Mouse (Mus musculus) yolk sac, embryonic 10.5 days (tissue): ENCODE measurements at regions not wholly inside any gene's neighbourhood (a gene's known extent, or its start where the extent isn't known, plus 50 kb on each side); places are given as distances from the start of the nearest gene placed in this dataset.

Experiments
- DNase-seq: peaks from one replicate; pipeline ENCODE4 v3.0.0-alpha.2; 2017; ENCODE audit warnings: low spot score

DNA sequence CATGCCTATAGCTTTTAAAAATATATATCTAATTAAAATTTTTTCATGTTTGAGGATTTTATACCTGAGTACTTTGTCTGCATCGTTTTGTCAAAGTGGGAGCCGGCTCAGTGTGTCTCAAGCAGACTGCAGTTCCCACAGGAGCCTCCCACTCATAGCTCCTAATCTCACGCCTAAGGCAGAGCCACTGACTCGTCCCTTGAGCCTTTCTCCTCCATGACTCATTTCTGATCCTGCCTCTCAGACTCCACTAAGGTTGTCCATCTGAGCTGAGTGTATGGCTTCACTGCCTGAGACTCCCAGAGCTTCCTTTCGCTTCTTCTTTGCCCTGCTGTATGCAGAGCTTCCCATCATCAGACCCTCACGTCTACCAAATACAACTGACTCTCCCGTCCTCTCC lies 98.8 kb downstream of the Efnb2 start:
- DNase-seq, result no peak

DNA sequence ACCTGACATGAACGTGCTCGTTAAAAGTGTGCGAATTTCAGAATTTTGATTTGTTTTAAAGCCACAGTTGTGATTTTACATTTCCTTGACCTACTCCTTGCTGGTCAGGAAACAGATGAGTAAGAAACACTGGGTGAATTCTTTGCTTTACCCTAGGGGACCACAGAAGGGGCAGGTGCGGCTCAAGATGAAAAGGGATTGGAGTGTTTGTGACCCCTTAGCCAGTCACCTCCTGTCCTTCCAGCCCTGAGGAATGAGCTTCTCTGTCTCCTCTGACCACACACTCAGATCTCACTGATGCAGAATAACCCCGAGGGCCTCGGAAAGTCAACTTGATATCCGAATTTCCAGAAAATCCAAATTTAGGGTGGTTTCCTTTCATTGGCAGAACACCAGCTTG lies 103.0 kb downstream of the Efnb2 start:
- no peak for DNase-seq

DNA sequence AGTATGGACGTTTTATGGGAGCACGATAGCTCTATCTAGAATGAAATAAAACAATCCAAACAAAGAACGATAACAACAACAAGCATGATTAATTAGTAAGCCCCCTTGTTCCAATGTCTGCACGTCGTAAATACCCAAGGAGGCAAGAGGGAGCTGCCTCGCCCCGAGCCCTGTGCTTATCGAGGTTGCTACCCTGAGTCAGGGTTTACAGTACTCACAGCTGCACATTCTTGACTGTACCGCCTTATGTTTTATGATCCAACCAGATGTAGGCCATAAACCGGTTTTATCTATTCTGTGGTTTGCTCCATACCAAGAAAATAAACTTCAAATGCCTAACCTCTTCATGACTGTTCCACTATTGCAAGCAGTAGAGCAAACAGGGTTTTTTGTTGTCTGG lies 104.9 kb downstream of the Efnb2 start:
- no peak for DNase-seq

DNA sequence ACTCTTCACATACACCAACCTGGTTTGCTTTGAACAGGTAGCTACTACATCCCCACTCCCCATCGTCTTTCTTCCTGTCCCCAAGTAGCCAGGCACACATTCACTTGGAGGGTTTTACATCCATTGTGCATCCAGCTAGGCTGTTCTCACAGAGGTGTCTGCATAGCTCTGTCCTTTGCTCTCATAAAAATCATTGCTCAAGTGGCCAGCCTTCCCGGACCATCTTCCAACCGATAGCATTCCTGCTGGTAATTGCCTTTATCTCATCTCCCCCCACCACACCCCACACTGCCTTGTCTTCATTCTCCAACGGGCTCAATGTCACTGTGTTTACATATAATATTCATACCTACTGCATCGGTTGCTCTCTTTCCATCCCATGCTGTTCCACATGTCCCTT lies 106.4 kb downstream of the Efnb2 start:
- DNase-seq, result no peak

DNA sequence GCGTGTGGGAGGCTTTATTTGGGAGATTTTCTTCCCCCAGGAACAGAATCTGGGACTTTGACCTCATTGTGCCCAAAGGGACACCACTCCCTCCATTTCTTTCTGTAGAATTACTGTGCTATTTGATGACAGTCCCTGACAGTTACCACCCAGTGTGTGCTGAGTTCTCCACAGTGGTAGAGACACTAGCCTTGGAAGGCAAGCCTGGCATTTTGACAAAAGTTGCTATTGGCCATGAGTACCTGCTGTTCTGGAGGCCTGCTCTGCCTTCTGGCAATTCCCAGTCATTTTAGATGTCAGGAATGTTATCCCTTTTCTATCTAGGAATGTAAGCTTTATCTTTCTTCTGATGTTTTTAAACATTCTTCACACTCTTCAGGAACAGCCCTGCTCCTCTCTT lies 108.3 kb downstream of the Efnb2 start:
- no peak for DNase-seq

DNA sequence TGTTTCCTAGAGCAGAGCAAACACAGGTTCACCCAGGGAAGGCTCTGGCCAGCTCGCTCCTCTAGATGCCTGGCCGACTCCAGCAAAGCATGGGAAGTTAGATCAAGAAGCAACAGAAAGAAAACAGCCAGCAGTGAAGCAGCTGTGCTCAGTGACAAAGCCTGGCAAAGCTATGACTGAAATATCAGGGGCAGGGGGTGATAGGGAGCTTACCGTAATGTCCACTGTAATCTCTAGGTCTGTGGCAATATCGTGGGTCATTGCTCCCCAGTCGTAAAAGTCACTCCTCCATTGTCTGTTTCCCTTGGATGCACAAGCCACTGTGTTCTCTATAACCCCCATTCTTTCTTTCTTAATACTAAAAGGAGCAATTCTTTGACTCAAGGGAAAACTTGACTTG lies 124.4 kb downstream of the Efnb2 start:
- no peak for DNase-seq

DNA sequence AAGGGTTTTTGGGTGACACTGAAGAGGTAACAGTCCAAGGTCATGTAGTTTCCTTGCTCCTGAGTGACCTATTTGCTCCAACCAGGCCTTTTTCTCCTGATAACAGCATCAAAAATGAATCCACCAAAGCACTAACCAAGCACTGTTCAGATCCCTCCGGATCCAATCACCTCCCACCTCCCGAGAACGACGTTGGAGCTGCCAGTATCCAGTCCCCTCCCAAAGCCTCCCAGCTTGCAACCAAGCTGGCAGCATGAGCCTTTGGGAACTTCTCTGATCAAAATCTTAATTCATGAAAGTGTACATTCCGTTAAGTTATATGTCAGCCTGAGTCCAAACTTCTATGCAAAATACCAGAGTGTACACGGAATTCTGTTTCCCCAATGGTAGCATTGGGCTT lies 126.3 kb downstream of the Efnb2 start:
- no peak for DNase-seq

DNA sequence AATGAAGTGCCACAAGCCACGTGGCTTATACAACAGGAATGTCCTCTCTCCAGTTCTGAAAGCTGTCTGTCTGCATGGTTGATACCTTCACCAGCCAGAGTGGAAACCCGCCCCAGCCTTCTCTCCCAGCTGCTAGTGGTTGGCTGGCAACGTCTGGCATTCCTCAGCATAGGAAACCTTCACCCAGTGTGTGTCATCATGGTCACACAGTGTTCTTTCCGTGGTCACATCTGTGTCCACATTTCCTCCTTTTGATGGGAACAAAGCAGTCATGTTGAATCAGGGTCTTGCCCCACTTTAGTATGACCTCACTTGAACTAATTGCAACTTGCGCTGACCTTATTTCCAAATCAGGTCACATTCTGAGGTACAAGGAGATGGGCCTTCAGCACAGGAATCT lies 128.1 kb downstream of the Efnb2 start:
- DNase-seq, result no peak

DNA sequence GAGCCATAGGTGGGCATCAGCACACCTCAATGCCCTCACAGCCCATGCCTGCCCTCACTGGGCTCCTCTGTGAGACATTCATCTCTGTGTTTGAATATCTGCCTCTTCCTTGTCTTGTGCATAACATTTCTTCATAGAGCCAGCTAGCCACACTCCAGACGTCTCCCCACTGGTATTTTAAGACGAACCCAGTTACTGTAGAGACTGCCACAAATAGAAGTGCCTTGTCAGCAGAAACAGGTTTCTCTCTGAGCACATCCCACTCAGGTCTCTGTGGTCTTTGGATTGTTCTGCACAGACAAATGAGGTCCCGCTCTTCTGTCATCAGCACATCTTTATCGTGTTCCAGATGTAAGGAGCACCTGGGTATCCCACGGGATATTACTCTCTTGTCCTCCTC lies 130.5 kb downstream of the Efnb2 start:
- no peak for DNase-seq

DNA sequence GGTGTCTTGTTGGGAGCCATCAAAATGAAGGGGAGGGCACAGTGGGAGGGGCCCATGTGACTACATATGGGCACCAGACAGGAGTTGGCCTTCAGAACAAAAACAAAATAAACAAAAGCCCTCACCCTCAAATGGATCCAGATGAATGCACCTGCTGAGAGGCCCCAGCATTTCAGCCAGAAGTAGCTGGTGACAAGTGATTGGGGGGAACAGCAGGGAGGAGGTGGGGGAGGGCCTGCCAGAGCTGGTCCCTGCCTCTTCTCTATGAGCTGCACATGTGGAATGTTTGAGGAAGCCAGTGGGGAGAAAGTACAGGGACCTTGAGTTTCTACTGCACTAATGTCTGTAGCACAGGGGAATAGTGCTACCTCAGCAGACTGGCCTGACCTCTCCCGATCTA lies 139.5 kb downstream of the Efnb2 start:
- no peak for DNase-seq

DNA sequence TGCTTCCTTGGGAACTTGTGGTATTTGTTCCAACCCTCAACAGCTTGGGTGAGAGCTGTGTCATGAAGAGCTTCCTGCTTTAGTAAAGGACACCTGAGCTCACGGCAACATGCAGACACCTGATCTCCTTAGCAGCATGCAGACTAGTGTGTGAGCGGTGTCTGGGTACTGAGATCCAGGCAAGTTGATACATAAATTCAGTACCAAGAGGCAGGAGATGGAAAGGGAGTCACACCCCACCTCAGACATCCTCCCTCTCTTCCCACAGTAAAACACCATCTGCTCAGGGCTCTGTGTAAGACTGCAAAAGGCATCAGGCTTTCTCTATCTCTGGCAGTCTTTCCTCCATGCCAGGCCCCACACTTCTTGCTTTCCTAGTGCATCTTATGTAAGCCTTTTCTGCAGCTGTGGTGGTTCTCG lies 141.3 kb downstream of the Efnb2 start:
- no peak for DNase-seq

DNA sequence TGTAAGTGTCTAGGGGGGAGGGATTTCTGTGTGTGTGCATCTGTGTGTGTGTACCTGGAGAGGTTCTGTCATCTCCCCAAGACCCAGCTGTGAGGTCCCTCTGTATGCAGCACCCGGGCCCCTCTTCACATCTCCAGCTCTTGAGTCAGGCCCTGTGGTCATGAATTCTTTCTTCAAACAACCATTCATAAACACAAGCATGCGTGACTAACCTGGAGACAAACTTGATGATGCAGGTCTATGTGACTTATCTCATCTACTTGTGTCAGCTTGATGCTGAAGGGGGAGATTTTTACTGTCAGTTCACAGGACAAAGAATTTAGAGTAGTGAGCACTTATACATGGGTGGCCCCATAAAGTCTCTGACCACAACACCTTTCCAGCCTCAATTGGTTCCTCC lies 143.4 kb downstream of the Efnb2 start:
- no peak for DNase-seq

DNA sequence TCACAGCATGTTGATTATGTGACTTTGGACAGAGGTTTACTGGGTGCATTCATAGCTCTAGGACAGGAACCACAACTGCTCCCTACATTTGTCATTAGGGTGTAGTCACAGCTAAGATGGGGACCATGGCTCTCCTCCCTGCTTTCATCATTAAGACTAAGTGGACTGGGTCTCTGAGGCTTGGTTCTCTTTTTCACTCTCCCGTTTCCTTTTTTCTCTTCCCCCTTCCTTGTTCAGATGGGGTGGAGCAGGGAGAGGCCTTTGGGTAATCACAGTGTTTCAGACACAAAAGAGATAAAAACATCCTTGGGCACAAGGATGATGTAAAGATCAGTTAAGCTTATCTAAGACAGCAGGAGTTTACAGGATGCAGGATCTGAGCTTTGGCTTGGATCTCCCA lies 144.8 kb downstream of the Efnb2 start:
- DNase-seq, result no peak

DNA sequence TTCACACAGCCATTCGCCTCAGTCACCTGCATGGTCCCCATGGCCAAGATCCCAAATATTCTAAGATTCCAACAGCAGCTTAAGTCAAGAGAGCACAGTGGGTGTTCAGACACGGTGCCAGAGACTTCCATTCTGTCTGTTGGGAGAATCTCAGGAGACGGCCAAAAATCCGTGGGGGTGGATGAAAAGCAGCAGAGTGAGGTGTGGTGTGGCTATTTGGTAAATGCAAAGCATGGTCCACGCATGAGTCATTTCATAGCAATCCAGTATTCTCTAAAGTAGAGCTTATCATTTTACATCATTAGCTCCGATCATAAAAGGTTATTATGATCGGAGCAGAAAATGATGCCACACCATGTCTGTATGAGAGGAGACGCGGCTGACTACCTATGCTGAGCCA lies 161.1 kb downstream of the Efnb2 start:
- DNase-seq, result no peak

DNA sequence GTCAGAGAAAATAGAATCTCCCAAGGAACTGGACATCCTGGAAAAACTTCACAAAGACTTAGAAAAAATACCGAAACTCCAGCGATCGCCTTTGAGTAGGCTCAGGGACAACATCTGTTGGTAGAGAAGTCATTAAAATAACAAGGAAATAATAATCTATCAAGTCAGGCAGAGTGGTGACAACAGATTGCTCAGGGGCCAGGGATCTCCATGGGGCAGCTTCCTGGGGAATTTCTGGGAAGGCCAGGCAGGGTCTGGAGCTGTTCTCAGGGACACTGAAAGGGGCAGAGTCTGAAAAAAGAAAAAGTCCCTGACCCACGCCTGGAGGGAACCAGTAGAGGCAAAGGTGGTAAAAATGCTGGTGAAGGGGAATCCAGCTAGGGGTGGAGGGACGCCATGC lies 162.3 kb downstream of the Efnb2 start:
- no peak for DNase-seq

DNA sequence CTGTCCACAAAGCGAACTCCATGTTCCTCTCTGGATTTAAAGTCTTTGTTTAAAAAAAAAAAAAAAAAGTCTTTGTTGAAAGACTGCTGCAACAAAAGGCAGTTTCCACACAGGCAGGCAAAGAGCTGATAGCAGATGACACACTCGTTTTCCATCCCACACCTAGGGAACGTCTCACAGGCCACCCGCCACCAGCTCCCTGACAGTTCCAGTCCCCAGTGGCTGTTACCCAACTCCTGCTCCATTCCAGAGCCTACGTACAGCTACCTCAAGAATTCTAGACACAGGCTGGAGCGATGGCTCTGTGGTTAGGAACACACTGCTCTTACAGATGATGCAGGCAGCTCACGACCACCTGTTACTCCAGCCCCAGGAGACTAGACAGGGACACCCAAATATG lies 165.6 kb downstream of the Efnb2 start:
- DNase-seq, result no peak

DNA sequence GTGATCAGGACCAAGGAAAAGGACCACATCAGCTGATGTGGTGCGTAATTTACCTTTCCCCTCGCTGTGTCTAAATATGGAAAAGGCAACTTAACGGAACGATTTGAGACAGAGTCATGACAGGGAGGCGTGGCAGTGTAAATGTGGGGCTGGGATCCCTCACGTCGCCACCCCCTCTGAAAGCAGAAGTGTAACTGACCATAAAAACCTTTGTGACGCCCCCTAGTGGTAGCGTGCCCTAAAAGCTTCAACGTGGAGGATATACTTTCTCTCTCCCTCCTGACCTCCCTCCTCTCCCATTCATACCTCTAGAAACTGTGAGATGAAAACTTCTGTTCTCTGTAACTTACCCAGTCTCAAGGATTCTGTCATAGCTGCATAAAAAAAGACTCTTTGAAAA lies 166.8 kb downstream of the Efnb2 start:
- no peak for DNase-seq

DNA sequence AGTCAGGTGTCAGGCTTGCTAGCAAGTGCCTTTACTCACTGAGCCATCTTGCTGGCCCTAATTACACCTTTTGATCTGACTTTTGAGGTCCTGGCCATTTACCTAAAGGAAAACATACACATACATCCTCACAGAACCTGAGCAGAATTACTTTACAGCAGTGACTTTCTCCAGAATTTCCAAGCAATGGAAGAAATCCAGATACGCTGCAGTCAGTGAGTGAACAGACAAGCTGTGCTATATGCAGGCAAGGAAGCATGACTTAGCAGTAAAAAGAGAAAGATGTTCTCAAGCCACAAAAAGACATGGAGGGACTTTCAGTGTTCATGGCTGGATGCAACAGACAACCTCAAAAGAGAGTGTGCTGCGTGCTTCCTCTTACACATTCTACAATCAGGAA lies 169.1 kb downstream of the Efnb2 start:
- DNase-seq, result no peak

DNA sequence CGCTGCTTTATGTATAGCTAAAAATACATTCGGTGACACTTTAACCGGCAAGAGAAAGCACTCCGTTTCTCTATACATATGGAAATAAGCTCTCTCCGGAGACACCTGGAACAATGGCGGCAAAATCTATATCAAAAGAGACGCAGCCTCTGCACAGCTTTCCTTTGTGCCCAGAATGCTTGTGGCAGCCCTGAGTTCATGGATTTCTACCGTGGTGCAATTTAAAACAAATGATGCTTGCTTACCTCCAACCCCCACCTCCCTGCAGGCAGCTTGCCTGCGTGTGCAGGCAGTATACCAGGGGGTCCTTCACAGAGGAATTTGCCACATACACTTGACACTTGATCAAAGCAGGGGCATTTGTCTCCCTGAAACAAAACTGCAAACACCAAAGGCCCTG lies 171.3 kb downstream of the Efnb2 start:
- DNase-seq, result no peak

DNA sequence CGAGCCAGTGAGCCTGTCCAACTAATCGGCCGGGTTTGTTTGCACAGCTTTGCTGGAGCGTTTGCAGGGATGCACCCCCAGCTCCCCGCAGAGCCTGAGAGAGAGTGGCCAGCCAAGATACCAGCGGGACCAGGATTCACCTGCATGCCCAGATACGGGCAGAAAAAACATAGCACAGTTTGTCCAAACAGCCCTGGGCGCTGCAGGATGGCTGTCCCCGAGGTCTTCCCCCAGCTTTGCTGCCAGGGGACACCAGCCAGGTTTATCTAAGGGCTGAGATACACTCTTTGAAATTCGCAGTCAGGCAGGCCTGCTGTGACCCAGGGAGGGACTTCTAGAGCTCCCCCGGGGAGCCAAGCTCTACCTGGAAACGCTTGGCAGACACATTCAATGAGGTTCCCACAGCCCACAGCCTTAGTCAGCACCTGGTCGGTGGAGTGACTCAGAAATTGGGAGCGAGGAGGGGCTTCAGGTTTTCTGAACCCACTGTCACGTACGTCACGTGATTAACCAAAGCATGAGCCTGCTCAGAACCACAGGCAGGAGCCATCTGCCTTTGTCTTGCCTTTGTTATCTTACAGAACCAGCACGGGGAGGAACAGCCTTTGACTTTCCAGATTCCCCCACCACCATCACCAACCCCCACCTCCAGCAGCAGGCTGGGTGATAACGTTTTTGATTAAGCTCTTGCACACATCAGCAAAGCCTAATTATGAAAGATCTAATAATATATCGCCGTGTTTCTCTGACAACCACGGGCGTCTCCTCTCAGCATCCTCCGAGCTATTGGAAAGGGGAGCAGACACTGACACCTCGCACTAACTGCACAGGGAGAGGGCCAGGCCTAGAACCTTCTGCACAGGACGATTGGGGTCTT lies 172.1 kb downstream of the Efnb2 start:
- no peak for DNase-seq

DNA sequence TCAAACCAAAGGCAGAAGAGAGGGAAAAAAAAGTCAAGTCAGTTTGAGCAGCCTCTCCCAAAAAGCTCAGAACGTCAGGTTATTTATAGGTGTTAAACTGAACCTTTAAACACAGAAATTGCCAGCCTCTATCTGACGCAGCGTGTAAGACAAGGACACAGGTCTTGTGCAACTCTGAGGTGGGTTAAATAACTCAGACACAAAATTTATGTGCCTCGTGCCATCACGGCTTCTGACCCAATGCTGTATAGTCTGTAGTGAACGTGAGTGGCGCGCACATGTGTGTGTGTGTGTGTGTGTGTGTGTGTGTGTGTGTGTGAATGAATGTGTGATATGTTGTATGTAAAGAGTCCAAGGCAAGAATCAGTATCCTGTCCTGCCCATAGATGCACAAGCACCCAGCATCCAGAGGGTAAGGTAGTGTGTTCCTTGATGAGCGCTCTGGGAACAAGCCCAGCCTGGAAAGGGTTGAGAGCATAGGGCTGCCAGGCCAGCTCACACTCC lies 172.8 kb downstream of the Efnb2 start:
- no peak for DNase-seq

DNA sequence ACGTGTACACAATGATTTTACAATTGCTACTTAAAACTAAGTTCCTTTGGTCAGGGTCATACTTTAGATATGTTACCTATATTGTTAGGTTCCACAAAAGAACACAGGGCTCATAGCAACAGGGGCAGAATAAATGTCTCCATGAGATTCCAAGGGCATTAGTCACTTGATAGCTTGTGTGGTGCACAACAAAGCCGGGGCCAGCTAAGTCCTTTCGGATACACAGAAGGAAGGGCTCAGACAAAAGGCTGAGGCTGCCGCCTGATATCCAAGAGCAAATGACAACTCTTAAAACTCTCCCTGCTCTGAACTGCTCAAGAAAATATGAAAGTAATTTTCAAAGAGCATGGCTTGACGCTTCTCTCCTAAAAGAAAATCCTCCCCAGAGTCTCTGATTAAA lies 173.3 kb downstream of the Efnb2 start:
- no peak for DNase-seq

DNA sequence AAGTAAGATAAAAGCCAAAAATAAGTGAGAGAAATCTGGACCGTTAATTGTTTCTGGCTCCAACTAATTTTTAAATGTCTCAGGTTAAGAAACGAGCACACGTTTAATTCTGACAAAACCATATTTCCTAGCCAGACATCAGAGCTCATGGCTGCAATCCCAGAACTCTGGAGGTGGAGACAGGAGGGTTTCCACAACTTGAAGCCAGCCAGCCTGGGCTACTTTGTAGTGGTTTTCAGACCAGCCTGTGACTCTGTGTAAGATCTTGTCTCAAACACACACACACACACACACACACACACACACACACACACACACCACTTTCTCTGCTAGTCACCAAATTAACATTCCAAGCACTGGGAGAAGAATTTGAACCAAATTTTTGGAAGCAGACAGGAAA lies 174.2 kb downstream of the Efnb2 start:
- no peak for DNase-seq

DNA sequence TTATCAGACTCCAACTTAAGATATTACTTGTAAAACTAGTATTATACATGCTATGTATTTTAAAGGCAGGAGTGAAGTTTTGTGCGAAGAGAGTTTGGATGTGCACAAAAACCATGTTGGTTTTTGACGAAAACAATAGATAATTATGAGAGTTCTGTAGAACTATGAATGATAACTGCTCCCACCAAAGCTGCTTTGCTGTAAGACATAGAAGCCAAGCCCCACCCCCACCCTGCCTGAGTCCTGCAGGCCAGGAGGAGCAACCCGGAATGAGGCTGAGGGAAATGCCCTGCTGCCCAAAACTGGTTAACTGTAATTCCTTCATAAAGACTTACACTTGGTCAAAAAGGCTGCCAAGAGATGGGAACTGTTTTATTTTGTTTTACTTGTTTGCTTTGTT lies 175.8 kb downstream of the Efnb2 start:
- DNase-seq, result no peak
